Mouse (Mus musculus): ENCODE measurements around the gene Rnd3.
A peak's percentile ranks its signal among the peaks of the same experiment; 100 is the strongest.

Gene Rnd3

GRCm38 (mm10) chr2:51148975-51149374 lies at the start of gene Rnd3:
Rnd3 (minus strand) TSS chr2:51149111.
- DNase-seq = peak; percentile 98

- no peak for DNase-seq
These were observed 43.4 kb upstream of the Rnd3 start for GRCm38 (mm10) chr2:51192319-51192718.

GRCm38 (mm10) chr2:51185762-51186161 lies 36.9 kb upstream of the Rnd3 start:
- no peak for DNase-seq

- DNase-seq = no peak
These were observed 34.1 kb upstream of the Rnd3 start for GRCm38 (mm10) chr2:51182990-51183389.

GRCm38 (mm10) chr2:51181376-51181775 lies 32.5 kb upstream of the Rnd3 start:
- no peak for DNase-seq

- DNase-seq = no peak
These were observed 30.2 kb upstream of the Rnd3 start for GRCm38 (mm10) chr2:51179096-51179495.

GRCm38 (mm10) chr2:51177615-51178014 lies 28.7 kb upstream of the Rnd3 start:
- DNase-seq = no peak

- DNase-seq = no peak
These were observed 26.4 kb upstream of the Rnd3 start for GRCm38 (mm10) chr2:51175276-51175675.

GRCm38 (mm10) chr2:51161110-51161509 lies 12.2 kb upstream of the Rnd3 start:
- DNase-seq = no peak

- DNase-seq = peak; percentile 59
These were observed 457 bp downstream of the Rnd3 start for GRCm38 (mm10) chr2:51148454-51148853.

GRCm38 (mm10) chr2:51148065-51148407 lies 875 bp downstream of the Rnd3 start:
- no peak for DNase-seq

GRCm38 (mm10) chr2:51147318-51148064 lies 1.4 kb downstream of the Rnd3 start:
- DNase-seq = peak; percentile 87

- peak; percentile 79 for DNase-seq
These were observed 2.0 kb downstream of the Rnd3 start for GRCm38 (mm10) chr2:51146871-51147317.

- peak; percentile 67 for DNase-seq
These were observed 3.0 kb downstream of the Rnd3 start for GRCm38 (mm10) chr2:51145838-51146470.

GRCm38 (mm10) chr2:51144380-51145120 lies 4.4 kb downstream of the Rnd3 start:
- DNase-seq = peak; percentile 30

GRCm38 (mm10) chr2:51142422-51142821 lies 6.5 kb downstream of the Rnd3 start:
- no peak for DNase-seq

- no peak for DNase-seq
These were observed 7.6 kb downstream of the Rnd3 start for GRCm38 (mm10) chr2:51141345-51141744.

GRCm38 (mm10) chr2:51140486-51140885 lies 8.4 kb downstream of the Rnd3 start:
- DNase-seq = peak; percentile 55

GRCm38 (mm10) chr2:51139912-51140446 lies 8.9 kb downstream of the Rnd3 start:
- no peak for DNase-seq

- peak; percentile 92 for DNase-seq
These were observed 9.5 kb downstream of the Rnd3 start for GRCm38 (mm10) chr2:51139218-51139911.

GRCm38 (mm10) chr2:51137726-51138125 lies 11.2 kb downstream of the Rnd3 start:
- no peak for DNase-seq

GRCm38 (mm10) chr2:51132181-51132580 lies 16.7 kb downstream of the Rnd3 start:
- DNase-seq = no peak

- DNase-seq = no peak
These were observed 20.8 kb downstream of the Rnd3 start for GRCm38 (mm10) chr2:51128090-51128489.

Data from retina, postnatal 1 day (tissue).